Comparison of ENCODE assay signal across 8 mouse cellular contexts in the genomic region with DNA sequence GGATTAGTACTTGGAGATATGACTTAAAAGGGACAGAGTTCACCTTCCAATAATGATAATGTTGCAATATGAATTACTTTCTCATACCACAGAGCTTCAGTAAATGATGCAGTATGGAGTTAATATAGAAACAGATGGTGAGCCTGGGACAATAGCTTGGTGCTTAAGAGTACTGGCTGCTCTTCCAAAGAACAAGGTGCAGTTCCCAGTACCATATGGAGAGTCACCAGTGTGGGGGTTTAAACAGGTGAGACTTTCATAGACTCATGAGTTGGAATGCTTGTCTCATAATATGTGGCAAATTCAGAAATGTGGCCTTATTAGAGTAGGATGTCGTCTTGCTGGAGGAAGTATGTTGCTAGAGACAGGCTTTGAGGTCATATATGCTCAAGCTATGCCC.
"Had no signal": no experiment of that assay in that cellular context is flagged by ENCODE, and none has a peak within 500 bp of the region (broad histone marks: within the 10 kb centered on the region; RNA-seq: fewer than 3 reads in every experiment).

No protein-coding gene starts in this region.

- DNase-seq: kidney, postnatal 10 days; kidney, postnatal 4 days; left cerebral cortex, postnatal 4 days; lung, embryonic 14.5 days; lung, postnatal 10 days; lung, postnatal 4 days; thymus, postnatal 14 days had no signal

- ATAC-seq: midbrain, embryonic 15.5 days had no signal
